Mouse (Mus musculus) intestine, embryonic 15.5 days (tissue): ENCODE data around the gene 4932438A13Rik. TPM values are rescaled to one million over a fixed set of nuclear protein-coding genes. Genes with fewer than 3 reads are reported as not detected.
A peak's percentile ranks its signal among the peaks of the same experiment; 100 is the strongest.

Experiments
- ATAC-seq: fragments of 200-750 bp; cut with Nextera tagmentation; 2 replicates; pipeline ENCODE4 v1.8.0; 2017; ENCODE audit warnings: moderate TSS enrichment, moderate library complexity
- H3K27ac ChIP-seq: fragments of 300-500 bp; sonication (generic); 2 replicates; pipeline ENCODE4 v1.5.1; 2015; ENCODE audit warnings: mild to moderate bottlenecking, inconsistent platforms
- H3K27me3 ChIP-seq: fragments of 300-500 bp; sonication (generic); replicated peaks from 2 replicates; pipeline ENCODE4 v1.6.1; 2015; ENCODE audit warnings: inconsistent platforms
- H3K36me3 ChIP-seq: fragments of 300-500 bp; sonication (generic); 2 replicates; pipeline ENCODE4 v1.6.1; 2015; ENCODE audit warnings: inconsistent platforms
- H3K4me1 ChIP-seq: fragments of 300-500 bp; sonication (generic); replicated peaks from 2 replicates; pipeline ENCODE4 v1.6.1; 2015; ENCODE audit warnings: inconsistent platforms
- H3K4me2 ChIP-seq: fragments of 300-500 bp; sonication (generic); replicated peaks from 2 replicates; pipeline ENCODE4 v1.6.1; 2015; ENCODE audit warnings: mild to moderate bottlenecking, inconsistent platforms
- H3K4me3 ChIP-seq: fragments of 300-500 bp; sonication (generic); replicated peaks from 2 replicates; pipeline ENCODE4 v1.5.1; 2015; ENCODE audit warnings: inconsistent platforms
- H3K9ac ChIP-seq: fragments of 300-500 bp; sonication (generic); 2 replicates; pipeline ENCODE4 v1.6.1; 2015; ENCODE audit warnings: inconsistent platforms
- H3K9me3 ChIP-seq: fragments of 300-500 bp; sonication (generic); 2 replicates; pipeline ENCODE4 v1.6.1; 2016; ENCODE audit warnings: inconsistent platforms
- WGBS: fragments of 180-500 bp; shearing (Covaris S2); methylation state at CpG from one replicate; pipeline ENCODE4 v1.1.7; 2015; 5-methylcytosine and 5-hydroxymethylcytosine counted together
- polyA plus RNA-seq: library from polyadenylated mRNA; unstranded; fragments of >200 nt; fragmentation: Nextera tagmentation; extraction: Ambion mirVana; gene quantifications from 2 replicates; pipeline ENCODE4 v1.2.1, GENCODE M21; 2015

Gene 4932438A13Rik
- polyA plus RNA-seq, 1 experiment from 2014 or later, result 36.4 TPM

GRCm38 (mm10) chr3:36943706-36944105, 80.8 kb downstream of the 4932438A13Rik start:
- Histone ChIP-seq H3K4me2 (no peak overlapping the region), H3K36me3 (peaks cover 6% of the 10 kb centered on the region), H3K9ac (no peak overlapping the region), H3K27me3 (no peaks in the 10 kb centered on the region), H3K9me3 (no peaks in the 10 kb centered on the region), H3K4me1 (no peaks in the 10 kb centered on the region), H3K4me3 (no peak overlapping the region), H3K27ac (no peak overlapping the region)
- no peak for ATAC-seq

DNA sequence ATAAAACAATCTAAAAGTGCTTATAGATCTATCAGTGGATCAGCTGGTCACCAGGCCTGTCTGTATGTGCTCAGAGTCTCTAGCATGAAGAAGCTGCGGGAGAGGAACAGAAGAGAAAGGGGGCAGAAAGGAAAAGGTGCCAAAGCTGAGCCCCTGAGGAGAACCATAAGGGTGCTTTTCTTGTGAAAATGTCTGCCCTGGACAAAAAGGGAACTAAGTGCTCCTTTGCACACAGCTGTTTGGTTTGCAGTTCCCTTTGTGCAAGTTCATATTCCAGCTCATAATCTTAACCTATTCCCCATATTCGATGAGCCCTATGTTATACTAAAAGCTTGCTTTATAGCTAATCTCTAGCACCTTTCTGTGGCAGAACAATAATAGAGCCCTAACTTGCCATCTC, 175.1 kb downstream of the 4932438A13Rik start:
- Histone ChIP-seq H3K36me3 (peaks cover 9% of the 10 kb centered on the region; the same call in 1 of the 2 replicates), H3K9me3 (no peaks in the 10 kb centered on the region), H3K4me2 (no peak overlapping the region), H3K9ac (no peak overlapping the region), H3K27me3 (no peaks in the 10 kb centered on the region), H3K27ac (no peak overlapping the region), H3K4me1 (no peaks in the 10 kb centered on the region), H3K4me3 (no peak overlapping the region)
- no peak for ATAC-seq
- 92% methylated on average over 2 of the region's 2 CpGs for WGBS

DNA sequence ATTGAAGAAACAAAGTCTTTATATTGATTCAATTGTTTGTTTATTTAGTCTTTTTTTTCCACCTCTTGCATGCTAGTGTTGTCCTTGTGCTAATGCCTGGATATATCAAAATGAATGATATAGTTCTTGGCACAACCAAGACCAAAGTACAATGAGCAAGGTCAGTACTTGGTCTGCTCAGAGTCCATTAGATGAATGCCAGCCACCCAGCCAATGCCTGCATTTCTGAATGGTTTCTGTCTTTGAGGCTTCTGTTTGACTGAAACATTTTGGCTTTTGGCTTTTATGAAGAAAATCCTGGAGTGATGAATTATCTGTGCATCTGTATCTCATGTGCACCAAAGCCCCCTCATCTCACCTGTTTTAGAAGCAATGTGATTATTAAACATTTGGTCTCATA, 176.9 kb downstream of the 4932438A13Rik start:
- Histone ChIP-seq H3K9me3 (no peaks in the 10 kb centered on the region), H3K9ac (no peak overlapping the region), H3K27ac (no peak overlapping the region), H3K27me3 (no peaks in the 10 kb centered on the region), H3K4me1 (no peaks in the 10 kb centered on the region), H3K4me2 (no peak overlapping the region), H3K4me3 (no peak overlapping the region), H3K36me3 (peaks cover 11% of the 10 kb centered on the region; the same call in 1 of the 2 replicates)
- no peak for ATAC-seq

DNA sequence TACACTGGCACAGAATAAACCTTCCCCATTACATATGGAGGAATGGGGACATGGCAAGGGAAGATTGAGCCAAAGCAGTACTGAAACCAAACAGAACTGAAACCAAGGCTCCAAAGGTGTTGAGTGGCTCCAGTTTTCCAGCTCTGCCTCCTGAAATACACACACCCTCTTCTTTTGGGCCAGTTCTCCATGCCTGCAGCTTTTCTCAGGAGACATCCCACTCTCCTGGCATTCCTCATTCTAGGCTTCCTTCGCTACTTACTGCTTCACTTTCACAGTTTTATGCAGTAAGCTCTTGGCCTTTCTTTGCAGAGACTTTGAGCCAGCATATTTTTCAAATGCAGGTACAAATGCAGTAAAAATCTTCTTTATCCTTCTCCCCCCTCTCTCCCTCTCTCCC, 188.6 kb downstream of the 4932438A13Rik start:
- WGBS, result 90% methylated on average over 1 of the region's 1 CpGs
- Histone ChIP-seq H3K4me1 (no peaks in the 10 kb centered on the region), H3K27me3 (no peaks in the 10 kb centered on the region), H3K36me3 (peaks cover 13% of the 10 kb centered on the region), H3K9ac (no peak overlapping the region), H3K4me2 (no peak overlapping the region), H3K9me3 (no peaks in the 10 kb centered on the region), H3K27ac (no peak overlapping the region), H3K4me3 (no peak overlapping the region)
- no peak for ATAC-seq

- Histone ChIP-seq H3K9ac (no peak within 1 kb of the TSS), H3K4me1 (no peaks in the 10 kb centered on the region)
- ATAC-seq, result no peak; the same call in 1 of the 2 replicates
These were observed 200.5 kb downstream of the 4932438A13Rik start, which contains the start of gene Adad1 for GRCm38 (mm10) chr3:37063406-37063805. Gene Adad1, plus strand, starts transcription at chr3:37063527.

DNA sequence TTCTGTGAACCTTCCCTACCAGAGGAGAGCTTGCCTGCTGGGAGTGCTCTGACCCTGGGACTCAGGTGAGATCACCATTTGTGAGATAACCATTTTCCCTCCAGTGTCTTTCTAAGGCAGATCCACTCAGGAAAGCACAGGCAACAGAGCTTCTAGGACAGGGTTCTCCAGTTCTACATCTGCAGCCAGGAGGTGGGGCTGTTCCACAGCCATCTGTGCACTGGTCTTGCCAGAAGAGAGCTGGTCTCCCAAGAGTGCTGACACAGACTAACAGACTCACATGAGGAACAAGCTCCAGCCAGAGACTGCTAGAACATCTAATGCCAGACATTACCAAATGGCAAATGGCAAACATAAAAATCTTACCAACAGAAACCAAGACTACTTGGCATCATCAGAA, 210.3 kb downstream of the 4932438A13Rik start:
- Histone ChIP-seq H3K4me1 (no peaks in the 10 kb centered on the region), H3K4me3 (no peak overlapping the region), H3K27me3 (no peaks in the 10 kb centered on the region), H3K27ac (no peak overlapping the region), H3K4me2 (no peak overlapping the region), H3K9ac (no peak overlapping the region), H3K36me3 (no peaks in the 10 kb centered on the region), H3K9me3 (no peaks in the 10 kb centered on the region; the same call in 1 of the 2 replicates)
- ATAC-seq, result no peak

More at GRCm38 (mm10) chr3:37063406-37063805, 200.5 kb downstream of the 4932438A13Rik start, which contains the start of gene Adad1:
- H3K9me3 ChIP-seq, result no peaks in the 10 kb centered on the region
- H3K4me2 ChIP-seq, result peak within 1 kb of the TSS; percentile 58
- no peaks in the 10 kb centered on the region for H3K36me3 ChIP-seq
- 47% methylated on average over 39 of the region's 39 CpGs for WGBS
- H3K27ac ChIP-seq, result no peak within 1 kb of the TSS
- H3K27me3 ChIP-seq, result no peaks in the 10 kb centered on the region
- H3K4me3 ChIP-seq, result peak within 1 kb of the TSS; percentile 29

- Histone ChIP-seq H3K4me3 (no peak overlapping the region), H3K9ac (no peak overlapping the region), H3K27me3 (no peaks in the 10 kb centered on the region), H3K4me1 (no peaks in the 10 kb centered on the region), H3K9me3 (no peaks in the 10 kb centered on the region), H3K4me2 (no peak overlapping the region), H3K36me3 (no peaks in the 10 kb centered on the region), H3K27ac (no peak overlapping the region)
- ATAC-seq, result no peak
- 55% methylated on average over 4 of the region's 4 CpGs for WGBS
These were observed 222.0 kb downstream of the 4932438A13Rik start for GRCm38 (mm10) chr3:37084860-37085259.

GRCm38 (mm10) chr3:37090721-37091120, 227.8 kb downstream of the 4932438A13Rik start:
- Histone ChIP-seq H3K36me3 (no peaks in the 10 kb centered on the region), H3K4me1 (no peaks in the 10 kb centered on the region)
- no peak for ATAC-seq

More at GRCm38 (mm10) chr3:37090721-37091120, 227.8 kb downstream of the 4932438A13Rik start:
- H3K9me3 ChIP-seq, result no peaks in the 10 kb centered on the region
- no peak overlapping the region for H3K4me2 ChIP-seq
- no peak overlapping the region for H3K27ac ChIP-seq
- H3K4me3 ChIP-seq, result no peak overlapping the region
- no peaks in the 10 kb centered on the region for H3K27me3 ChIP-seq
- H3K9ac ChIP-seq, result no peak overlapping the region

Other genes starting within 250 kb of the 4932438A13Rik start
- gene Bbs7, start 249.6 kb upstream of the 4932438A13Rik start, polyA plus RNA-seq, result 9.6 and 11.1 TPM in 2 replicates
- 3.3 TPM in 2 replicates for gene Trpc3, start 172.9 kb upstream of the 4932438A13Rik start, polyA plus RNA-seq
- 0.14 and 0.44 TPM in 2 replicates for gene Adad1, start 200.4 kb downstream of the 4932438A13Rik start, polyA plus RNA-seq